Mouse (Mus musculus) intestine, postnatal 0 days (tissue): ENCODE measurements around the gene Fmnl1. TPM values are rescaled to one million over a fixed set of nuclear protein-coding genes. Genes with fewer than 3 reads are reported as not detected.
A peak's percentile ranks its signal among the peaks of the same experiment; 100 is the strongest.

Experiments used
- ATAC-seq: fragments of 200-750 bp; cut with Nextera tagmentation; 2 replicates; pipeline ENCODE4 v1.8.0; 2017; ENCODE audit warnings: mild to moderate bottlenecking, moderate TSS enrichment, moderate library complexity
- H3K27ac ChIP-seq: fragments of 300-500 bp; sonication (generic); 2 replicates; pipeline ENCODE4 v1.5.1; 2014; ENCODE audit warnings: mild to moderate bottlenecking, low read depth, low read length, moderate library complexity
- H3K27me3 ChIP-seq: fragments of 300-500 bp; sonication (generic); replicated peaks from 2 replicates; pipeline ENCODE4 v1.6.1; 2014; ENCODE audit warnings: low read length, mixed read lengths; ENCODE audit not compliant: control insufficient read depth, insufficient read depth
- H3K36me3 ChIP-seq: fragments of 300-500 bp; sonication (generic); 2 replicates; pipeline ENCODE4 v1.6.1; 2014; ENCODE audit warnings: mild to moderate bottlenecking, moderate library complexity; ENCODE audit not compliant: control insufficient read depth, insufficient read depth
- H3K4me1 ChIP-seq: fragments of 300-500 bp; sonication (generic); replicated peaks from 2 replicates; pipeline ENCODE4 v1.6.1; 2014; ENCODE audit warnings: antibody characterized with exemption, low read length, mixed read lengths; ENCODE audit not compliant: control insufficient read depth, insufficient read depth
- H3K4me2 ChIP-seq: fragments of 300-500 bp; sonication (generic); replicated peaks from 2 replicates; pipeline ENCODE4 v1.6.1; 2014; ENCODE audit warnings: low read depth, mild to moderate bottlenecking, moderate library complexity
- H3K4me3 ChIP-seq: fragments of 300-500 bp; sonication (generic); 2 replicates; pipeline ENCODE4 v1.5.1; 2014; ENCODE audit warnings: low read depth, low read length
- H3K9ac ChIP-seq: fragments of 300-500 bp; sonication (generic); 2 replicates; pipeline ENCODE4 v1.6.1; 2014; ENCODE audit warnings: mild to moderate bottlenecking, low read depth, low read length
- H3K9me3 ChIP-seq: fragments of 300-500 bp; sonication (generic); 2 replicates; pipeline ENCODE4 v1.6.1; 2016; ENCODE audit warnings: mixed run types; ENCODE audit not compliant: control insufficient read depth
- CTCF ChIP-seq: sonication (generic); IDR thresholded peaks from 2 replicates; pipeline ENCODE4 v1.5.1; 2016; ENCODE audit warnings: low read depth, mild to moderate bottlenecking, control low read depth, antibody characterized with exemption, moderate library complexity
- WGBS: fragments of 180-500 bp; shearing (Covaris S2); extraction: QIAGEN DNeasy Blood & Tissue Kit; methylation state at CpG from one replicate; pipeline ENCODE4 v1.1.7; 2014; 5-methylcytosine and 5-hydroxymethylcytosine counted together
- polyA plus RNA-seq: library from polyadenylated mRNA; unstranded; fragments of >200 nt; fragmentation: Nextera tagmentation; extraction: Ambion mirVana; gene quantifications from 2 replicates; pipeline ENCODE4 v1.2.1, GENCODE M21; 2015

The Fmnl1 gene
- polyA plus RNA-seq, 1 experiment from 2014 or later: 1.0 TPM

DNA sequence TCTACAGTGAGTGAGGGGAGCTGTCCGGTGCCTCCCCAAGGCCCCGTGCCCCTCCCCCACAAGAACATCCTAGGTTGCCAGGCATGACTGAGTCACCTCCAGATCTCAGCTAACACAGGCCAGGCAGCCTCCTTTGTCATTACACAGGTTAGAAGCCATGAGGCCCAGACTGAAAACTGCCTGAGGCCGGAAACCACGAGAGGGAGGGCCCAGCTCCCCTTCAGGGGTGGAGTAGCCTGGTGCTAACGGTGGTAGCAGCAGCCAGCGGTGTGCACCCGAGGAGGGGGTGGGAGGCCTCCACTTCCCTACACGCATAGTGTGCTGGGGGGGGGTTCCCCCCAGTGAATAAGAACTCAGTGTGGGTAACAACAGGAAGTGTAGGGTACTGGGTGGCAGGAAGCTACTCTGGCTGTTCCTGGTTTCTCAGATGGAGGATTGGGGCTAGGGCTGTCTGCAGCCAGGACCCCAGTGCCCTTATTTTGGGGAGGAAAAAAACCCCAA, 4.0 kb downstream of the Fmnl1 start:
- H3K9ac ChIP-seq: no peak overlapping the region

DNA sequence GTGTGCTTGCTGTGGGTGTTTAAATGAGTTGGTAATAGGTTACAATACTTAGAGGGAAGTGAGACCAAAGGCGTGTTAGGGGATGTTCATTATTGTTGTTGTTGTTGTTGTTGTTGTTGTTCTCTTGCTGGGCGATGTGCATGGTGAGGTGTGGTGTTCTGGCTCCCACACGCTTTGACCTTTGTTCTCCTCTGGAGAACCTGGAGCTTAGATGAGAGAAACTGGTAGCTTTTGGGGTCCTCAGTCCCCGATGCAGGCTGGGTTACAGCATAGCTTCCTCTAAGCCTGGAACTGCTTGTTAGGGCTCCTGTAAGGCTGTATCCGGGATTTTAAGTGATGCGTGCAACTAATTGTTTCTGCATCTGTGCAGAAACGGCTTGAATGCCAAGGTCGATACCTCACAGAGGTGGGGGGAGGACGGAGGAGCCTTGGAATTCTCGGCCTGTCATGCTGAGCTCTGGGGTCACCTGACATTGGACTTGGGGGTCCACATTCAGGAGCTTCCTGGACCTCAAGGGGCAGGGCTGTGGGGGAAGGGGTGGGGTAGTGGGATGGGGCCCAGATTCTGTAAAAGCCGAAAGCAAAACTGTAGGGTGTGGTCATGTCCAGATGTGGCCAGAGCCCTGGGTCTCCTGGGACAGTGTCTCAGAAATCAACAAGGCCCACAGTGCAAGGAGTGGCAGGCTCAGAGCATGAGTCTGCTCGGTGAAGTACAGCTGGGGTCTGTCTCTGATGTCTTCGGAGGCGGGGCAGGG, 5.0 kb downstream of the Fmnl1 start:
- peaks cover 10% of the 10 kb centered on the region; the same call in 1 of the 2 replicates for H3K27me3 ChIP-seq
- no peak overlapping the region for H3K4me3 ChIP-seq
- TF ChIP-seq CTCF: no peak
- H3K9me3 ChIP-seq: no peaks in the 10 kb centered on the region
- ATAC-seq: no peak
- H3K4me2 ChIP-seq: no peak overlapping the region
- H3K36me3 ChIP-seq: no peaks in the 10 kb centered on the region
- WGBS: 72% methylated on average over 14 of the region's 14 CpGs
- H3K4me1 ChIP-seq: no peaks in the 10 kb centered on the region; the same call in 1 of the 2 replicates
- no peak overlapping the region for H3K27ac ChIP-seq
- no peak overlapping the region for H3K9ac ChIP-seq

More for the DNA sequence above, 4.0 kb downstream of the Fmnl1 start:
- TF ChIP-seq CTCF: no peak
- H3K27me3 ChIP-seq: peaks cover 19% of the 10 kb centered on the region
- H3K4me1 ChIP-seq: peaks cover 5% of the 10 kb centered on the region; the same call in 1 of the 2 replicates
- no peaks in the 10 kb centered on the region for H3K36me3 ChIP-seq
- H3K27ac ChIP-seq: no peak overlapping the region
- ATAC-seq: no peak
- no peak overlapping the region for H3K4me2 ChIP-seq
- 55% methylated on average over 8 of the region's 8 CpGs for WGBS
- no peaks in the 10 kb centered on the region for H3K9me3 ChIP-seq
- H3K4me3 ChIP-seq: no peak overlapping the region

DNA sequence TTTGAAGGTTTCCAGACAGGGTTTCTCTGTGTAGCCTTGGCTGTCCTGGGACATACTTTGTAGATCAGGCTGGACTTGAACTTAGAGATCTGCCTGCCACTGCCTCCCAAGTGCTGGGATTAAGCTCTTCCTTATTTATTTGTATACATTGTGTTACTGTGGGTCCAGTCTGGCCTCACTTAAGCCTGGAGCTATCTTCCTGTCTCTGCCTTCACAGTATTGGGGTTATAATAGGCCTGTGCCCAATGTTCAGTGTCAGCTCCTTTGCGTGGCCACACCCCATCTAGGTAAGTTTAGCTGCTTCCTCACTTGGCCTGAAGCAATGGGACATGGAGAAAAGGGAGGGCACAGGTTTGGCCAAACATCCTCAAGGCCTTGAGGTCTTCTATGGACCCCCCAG, 5.6 kb downstream of the Fmnl1 start:
- Histone ChIP-seq H3K4me2 (no peak overlapping the region), H3K4me3 (no peak overlapping the region), H3K27ac (no peak overlapping the region), H3K9ac (no peak overlapping the region), H3K27me3 (peaks cover 4% of the 10 kb centered on the region; the same call in 1 of the 2 replicates), H3K36me3 (no peaks in the 10 kb centered on the region), H3K4me1 (no peaks in the 10 kb centered on the region), H3K9me3 (no peaks in the 10 kb centered on the region)
- 92% methylated on average over 1 of the region's 1 CpGs for WGBS
- no peak for ATAC-seq
- TF ChIP-seq CTCF: no peak

DNA sequence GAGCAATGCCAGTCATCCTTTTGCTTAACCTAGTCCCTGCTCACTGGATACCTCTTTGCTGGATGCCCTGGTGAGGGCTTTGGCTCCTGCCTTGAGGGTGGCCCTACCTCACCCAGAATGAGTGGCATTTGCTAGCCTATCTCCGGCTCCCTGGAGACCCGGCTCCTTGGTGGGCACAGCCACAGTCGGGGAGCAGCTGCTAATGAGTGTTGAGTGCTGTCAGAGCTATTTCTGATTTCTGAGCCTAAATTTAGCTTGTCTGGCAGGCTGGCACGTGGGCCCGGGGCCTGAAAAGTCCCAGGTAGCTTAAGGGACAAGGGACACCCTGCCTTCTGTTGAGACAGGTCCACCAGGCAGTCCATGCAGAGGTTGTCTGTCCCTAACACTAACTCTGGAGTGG, 6.3 kb downstream of the Fmnl1 start:
- Histone ChIP-seq H3K27ac (no peak overlapping the region), H3K27me3 (no peaks in the 10 kb centered on the region), H3K36me3 (no peaks in the 10 kb centered on the region), H3K4me2 (no peak overlapping the region), H3K4me3 (no peak overlapping the region), H3K9ac (no peak overlapping the region), H3K9me3 (no peaks in the 10 kb centered on the region), H3K4me1 (no peaks in the 10 kb centered on the region)
- WGBS: 81% methylated on average over 5 of the region's 5 CpGs
- no peak for TF ChIP-seq CTCF
- ATAC-seq: no peak

DNA sequence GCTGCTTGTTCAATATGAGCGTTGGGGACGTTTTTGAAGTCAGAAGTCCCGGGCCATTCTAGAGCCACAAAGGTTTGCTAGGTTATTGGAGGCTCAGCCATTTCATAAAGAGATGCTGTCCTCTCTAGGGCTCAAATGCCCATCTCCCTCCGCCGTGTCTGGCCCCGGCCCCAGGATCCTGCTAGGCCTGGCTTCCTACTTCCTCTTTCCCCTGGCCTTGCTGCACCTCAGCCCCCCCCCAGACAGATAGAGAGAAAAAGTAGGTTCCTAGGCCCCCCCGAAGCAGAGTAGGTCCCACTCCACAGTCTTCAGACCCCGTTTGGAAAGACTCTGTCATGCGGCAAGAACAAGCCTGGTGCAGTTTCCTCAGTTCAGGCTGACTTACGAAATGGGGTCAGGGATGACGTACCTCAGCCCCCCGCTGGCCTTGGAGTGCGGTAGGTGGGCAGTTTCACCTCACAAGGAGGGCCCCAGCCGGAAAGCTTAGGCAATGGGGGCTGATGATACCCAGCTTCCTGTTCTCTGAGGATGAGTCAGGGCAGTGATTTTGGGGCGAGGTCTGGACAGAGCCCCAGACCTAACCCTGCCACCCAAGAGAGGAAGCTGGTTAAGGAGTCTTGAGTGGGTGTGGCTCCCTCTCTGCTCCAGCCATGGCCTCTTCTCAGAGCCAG, 7.0 kb downstream of the Fmnl1 start:
- TF ChIP-seq CTCF: no peak
- Histone ChIP-seq H3K36me3 (no peaks in the 10 kb centered on the region), H3K4me2 (no peak overlapping the region), H3K27ac (no peak overlapping the region), H3K9ac (no peak overlapping the region), H3K9me3 (no peaks in the 10 kb centered on the region), H3K4me3 (no peak overlapping the region), H3K4me1 (no peaks in the 10 kb centered on the region), H3K27me3 (no peaks in the 10 kb centered on the region)
- no peak for ATAC-seq
- WGBS: 82% methylated on average over 15 of the region's 15 CpGs

DNA sequence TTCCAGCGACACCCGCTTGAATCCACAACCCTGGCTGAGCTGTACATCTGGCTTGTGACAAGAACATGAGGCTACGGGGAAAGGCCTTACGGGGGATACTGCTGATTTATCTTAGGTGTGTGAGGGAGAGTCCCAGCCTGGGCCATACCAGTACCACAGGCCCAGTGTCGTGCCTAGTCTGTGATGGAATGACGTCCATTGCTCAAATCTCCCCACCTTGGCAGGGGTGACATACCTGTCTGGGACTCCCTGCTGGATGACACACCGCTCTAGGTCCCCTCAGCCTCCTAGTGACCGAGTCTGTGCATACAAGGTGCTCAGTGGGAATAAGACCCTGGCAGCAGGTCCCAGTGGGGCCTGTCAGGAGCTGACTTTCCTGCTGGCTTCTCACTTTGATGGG, 7.8 kb downstream of the Fmnl1 start:
- no peak for ATAC-seq
- no peaks in the 10 kb centered on the region for H3K4me1 ChIP-seq

More for the DNA sequence above, 7.8 kb downstream of the Fmnl1 start:
- no peak overlapping the region for H3K27ac ChIP-seq
- H3K9me3 ChIP-seq: no peaks in the 10 kb centered on the region
- no peak for TF ChIP-seq CTCF
- H3K9ac ChIP-seq: 0 out of 2 replicates have a peak overlapping the region, but pooled peaks have one; percentile 7
- no peak overlapping the region for H3K4me3 ChIP-seq
- H3K4me2 ChIP-seq: no peak overlapping the region
- no peaks in the 10 kb centered on the region for H3K27me3 ChIP-seq
- 89% methylated on average over 8 of the region's 8 CpGs for WGBS
- no peaks in the 10 kb centered on the region for H3K36me3 ChIP-seq
